Mouse (Mus musculus) right cerebral cortex, postnatal 10 days (tissue): Measurements from ENCODE around the gene Gm9573.
A peak's percentile ranks its signal among the peaks of the same experiment; 100 is the strongest.

Experiments used
- DNase-seq, 2 experiments: peaks; one replicate each; pipeline ENCODE4 v3.0.0; 2021; ENCODE audit warnings: low spot score in 2 of 2

Gm9573 gene

GRCm38 (mm10) chr17:35626537-35626936, at the start of gene Gm9573:
Gm9573 (minus strand) TSS chr17:35626637.
- no peak for DNase-seq

GRCm38 (mm10) chr17:35673416-35674035, 47.1 kb upstream of the Gm9573 start, which contains the start of gene Gtf2h4:
Gtf2h4 (minus strand) TSS chr17:35673739.
- DNase-seq, result peak; percentile 95 to 97

GRCm38 (mm10) chr17:35672527-35672926, 46.1 kb upstream of the Gm9573 start:
- DNase-seq, result no peak

GRCm38 (mm10) chr17:35671846-35672245, 45.4 kb upstream of the Gm9573 start:
- no peak for DNase-seq

- no peak for DNase-seq
These were observed 43.3 kb upstream of the Gm9573 start for GRCm38 (mm10) chr17:35669731-35670130.

GRCm38 (mm10) chr17:35667334-35668065, 41.1 kb upstream of the Gm9573 start, which contains the start of gene Vars2:
Vars2 (minus strand) TSS chr17:35667592.
- DNase-seq, result peak; percentile 98

- DNase-seq, result peak in 1 of 2 experiments; percentile 65
These were observed 40.4 kb upstream of the Gm9573 start for GRCm38 (mm10) chr17:35666851-35667256.

GRCm38 (mm10) chr17:35665957-35666515, 39.6 kb upstream of the Gm9573 start:
- DNase-seq, result peak in 1 of 2 experiments; percentile 59

GRCm38 (mm10) chr17:35653086-35653485, 26.6 kb upstream of the Gm9573 start:
- no peak for DNase-seq

- DNase-seq, result no peak
These were observed 23.0 kb upstream of the Gm9573 start for GRCm38 (mm10) chr17:35649429-35649828.

- DNase-seq, result no peak
These were observed 17.3 kb upstream of the Gm9573 start, which contains the start of gene Mucl3 for GRCm38 (mm10) chr17:35643609-35644236. Mucl3 (minus strand) TSS chr17:35643695.

GRCm38 (mm10) chr17:35639352-35639751, 12.9 kb upstream of the Gm9573 start:
- no peak for DNase-seq

- DNase-seq, result peak; percentile 66 to 68
These were observed 12.2 kb upstream of the Gm9573 start for GRCm38 (mm10) chr17:35638475-35639190.

GRCm38 (mm10) chr17:35636363-35636762, 9.9 kb upstream of the Gm9573 start:
- peak; percentile 51 to 66 for DNase-seq

- peak; percentile 90 to 91 for DNase-seq
These were observed 9.3 kb upstream of the Gm9573 start for GRCm38 (mm10) chr17:35635699-35636111.

GRCm38 (mm10) chr17:35635202-35635601, 8.8 kb upstream of the Gm9573 start:
- DNase-seq, result peak; percentile 56 to 64

- peak; percentile 76 to 87 for DNase-seq
These were observed 7.6 kb upstream of the Gm9573 start for GRCm38 (mm10) chr17:35633992-35634391.

- no peak for DNase-seq
These were observed 9.3 kb downstream of the Gm9573 start for GRCm38 (mm10) chr17:35617127-35617526.

GRCm38 (mm10) chr17:35601736-35602354, 24.6 kb downstream of the Gm9573 start:
- DNase-seq, result no peak

- DNase-seq, result no peak
These were observed 25.2 kb downstream of the Gm9573 start, which contains the start of gene Sfta2 for GRCm38 (mm10) chr17:35601249-35601648. Sfta2 (plus strand) TSS chr17:35601549.

GRCm38 (mm10) chr17:35597399-35597798, 29.0 kb downstream of the Gm9573 start:
- no peak for DNase-seq
